Mouse (Mus musculus) CH12.LX (cell line): ENCODE measurements at regions not wholly inside any gene's neighbourhood (a gene's known extent, or its start where the extent isn't known, plus 50 kb on each side); places are given as distances from the start of the nearest gene placed in this dataset.

Experiments
- CHD1 ChIP-seq: IDR thresholded peaks from 2 replicates; pipeline ENCODE4 v1.6.1; 2012; ENCODE audit warnings: low read depth, low read length, improper control_type of control experiment, inconsistent platforms
- CTCF ChIP-seq, 2 experiments: IDR thresholded peaks in 1 of 2; conservative IDR thresholded peaks in 1 of 2; 2 replicates each; pipeline ENCODE4 v1.5.1; 2011 to 2012; ENCODE audit warnings: low read depth in 2 of 2, low read length in 2 of 2, improper control_type of control experiment in 1 of 2, inconsistent platforms in 1 of 2, mild to moderate bottlenecking in 1 of 2, moderate library complexity in 1 of 2
- MAZ ChIP-seq: IDR thresholded peaks from 2 replicates; pipeline ENCODE4 v1.6.1; 2012; ENCODE audit warnings: low read depth, mild to moderate bottlenecking, inconsistent platforms, low read length, improper control_type of control experiment, moderate library complexity
- PAX5 ChIP-seq: IDR thresholded peaks from 2 replicates; pipeline ENCODE4 v1.6.1; 2012; ENCODE audit warnings: low read length, inconsistent platforms, mixed read lengths
- TCF12 ChIP-seq: IDR thresholded peaks from 2 replicates; pipeline ENCODE4 v1.6.1; 2014; ENCODE audit warnings: low read depth, mild to moderate bottlenecking, inconsistent platforms, low read length, improper control_type of control experiment
- UBTF ChIP-seq: IDR thresholded peaks from 2 replicates; pipeline ENCODE4 v1.6.1; 2012; ENCODE audit warnings: low read depth, mild to moderate bottlenecking, inconsistent platforms, low read length, improper control_type of control experiment, moderate library complexity

GRCm38 (mm10) chr3:34860877-34861649, 210.9 kb downstream of the Sox2 start:
- TF ChIP-seq CHD1 (no peak), TCF12 (no peak), UBTF (no peak), MAZ (no peak), CTCF (conservative IDR thresholded peaks at IDR 0.05 in 1 of 2, IDR thresholded peaks at IDR 0.05 in 1 of 2; ENCODE audit: low read depth in 2 of 2, low read length in 2 of 2) (no peak), PAX5 (no peak)
